Mouse (Mus musculus): Measurements from ENCODE around the gene Ube2d3. TPM values are rescaled to one million over a fixed set of nuclear protein-coding genes. Genes with fewer than 3 reads are reported as not detected.

Ube2d3 gene
- polyA plus RNA-seq (2014; fragmentation: Illumina TruSeq; extraction: RNeasy Lipid Tissue Mini Kit (QIAGEN cat#74804); ENCODE audit: insufficient read depth, low read depth, low replicate concordance), result 220 TPM

GRCm38 (mm10) chr3:135437758-135438495 lies at the start of gene Ube2d3:
Gene Ube2d3, plus strand, starts transcription at chr3:135438149.

GRCm38 (mm10) chr3:135423608-135424212 lies 14.2 kb upstream of the Ube2d3 start, which contains the start of gene Cisd2:
Gene Cisd2, minus strand, starts transcription at chr3:135423925.

GRCm38 (mm10) chr3:135485128-135485899 lies 47.4 kb downstream of the Ube2d3 start, which contains the start of gene Manba:
Gene Manba, plus strand, starts transcription at chr3:135485611.

Other genes with a start within 250 kb of the Ube2d3 start
- gene Cenpe, start 225.6 kb upstream of the Ube2d3 start, polyA plus RNA-seq (2014; fragmentation: Illumina TruSeq; extraction: RNeasy Lipid Tissue Mini Kit (QIAGEN cat#74804); ENCODE audit: insufficient read depth, low read depth, low replicate concordance), result 0.23 TPM
- gene Bdh2, start 156.9 kb upstream of the Ube2d3 start, polyA plus RNA-seq (2014; fragmentation: Illumina TruSeq; extraction: RNeasy Lipid Tissue Mini Kit (QIAGEN cat#74804); ENCODE audit: insufficient read depth, low read depth, low replicate concordance), result 2.5 TPM
- 0.69 TPM for gene Slc9b2, start 130.4 kb upstream of the Ube2d3 start, polyA plus RNA-seq (2014; fragmentation: Illumina TruSeq; extraction: RNeasy Lipid Tissue Mini Kit (QIAGEN cat#74804); ENCODE audit: insufficient read depth, low read depth, low replicate concordance)
- gene Slc9b1, start 90.1 kb upstream of the Ube2d3 start, polyA plus RNA-seq (2014; fragmentation: Illumina TruSeq; extraction: RNeasy Lipid Tissue Mini Kit (QIAGEN cat#74804); ENCODE audit: insufficient read depth, low read depth, low replicate concordance), result 0.28 TPM
- gene Cisd2, start 14.2 kb upstream of the Ube2d3 start, polyA plus RNA-seq (2014; fragmentation: Illumina TruSeq; extraction: RNeasy Lipid Tissue Mini Kit (QIAGEN cat#74804); ENCODE audit: insufficient read depth, low read depth, low replicate concordance), result 24.4 TPM
- gene Manba, start 47.5 kb downstream of the Ube2d3 start, polyA plus RNA-seq (2014; fragmentation: Illumina TruSeq; extraction: RNeasy Lipid Tissue Mini Kit (QIAGEN cat#74804); ENCODE audit: insufficient read depth, low read depth, low replicate concordance), result 10.5 TPM

Data from lung, adult 10 weeks (tissue).